Mouse (Mus musculus) hematopoietic multipotent progenitor cell, adult 10-12 weeks (in vitro differentiated cells): ENCODE measurements around the gene Gpr83. TPM values are rescaled to one million over a fixed set of nuclear protein-coding genes. Genes with fewer than 3 reads are reported as not detected.

Experiments
- polyA plus RNA-seq: library from polyadenylated mRNA; stranded (reverse); fragments of >175 nt; gene quantifications from 2 replicates; pipeline ENCODE4 v1.2.3, GENCODE M21; 2012; ENCODE audit warnings: low replicate concordance

Gpr83 gene
- 0.96 and 4.0 TPM in 2 replicates for polyA plus RNA-seq

DNA sequence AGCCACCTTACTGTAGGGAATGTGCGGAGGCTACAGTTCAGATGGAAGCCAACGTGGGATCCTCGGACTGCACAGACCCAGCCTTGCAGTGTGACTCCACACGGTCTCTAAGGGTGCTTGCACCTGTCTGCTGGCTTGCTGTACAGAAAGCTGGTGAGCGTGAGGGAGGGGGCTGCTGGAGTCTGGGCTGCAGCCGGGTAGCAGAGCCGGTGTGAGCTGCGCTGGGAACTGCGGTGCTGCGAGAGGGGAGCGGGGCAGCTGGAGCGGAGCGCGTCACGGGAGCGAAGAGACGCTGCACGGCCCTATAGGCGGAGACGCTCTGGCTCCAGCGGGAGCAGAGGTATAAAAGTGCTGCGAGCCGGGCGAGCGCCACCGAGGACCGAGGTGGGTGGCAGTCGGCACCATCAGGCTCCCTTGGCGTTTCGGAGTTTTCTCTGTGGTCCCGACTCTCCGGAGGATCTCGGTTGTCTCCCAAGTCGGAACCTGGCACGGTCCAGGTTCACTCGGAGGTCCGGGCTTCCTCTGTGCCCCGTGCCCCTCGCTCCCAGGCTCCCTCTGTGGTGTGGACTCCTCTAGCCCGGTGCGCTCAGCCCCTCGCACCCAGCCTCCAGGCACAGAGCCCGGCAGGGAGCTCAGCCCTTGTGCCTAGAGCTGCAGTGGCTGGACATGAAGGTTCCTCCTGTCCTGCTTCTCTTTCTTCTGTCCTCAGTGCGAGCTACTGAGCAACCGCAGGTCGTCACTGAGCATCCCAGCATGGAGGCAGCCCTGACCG is at the start of gene Gpr83:
Gene Gpr83 (plus strand): TSS at position 343 of the 772 bp plus-strand sequence.

GRCm38 (mm10) chr9:14903581-14904378 is 43.8 kb downstream of the Gpr83 start, which contains the start of gene Izumo1r:
TSS of gene Izumo1r (minus strand) at chr9:14903949.

Other genes starting within 250 kb of the Gpr83 start
- gene Amotl1, start 215.2 kb upstream of the Gpr83 start, polyA plus RNA-seq = 0.07 and 0.82 TPM in 2 replicates
- not detected in 2 replicates for gene Piwil4, start 119.5 kb upstream of the Gpr83 start, polyA plus RNA-seq
- gene Fut4, start 107.8 kb upstream of the Gpr83 start, polyA plus RNA-seq = 4.0 and 11.1 TPM in 2 replicates
- gene 1700012B09Rik, start 89.2 kb upstream of the Gpr83 start, polyA plus RNA-seq = not detected in 2 replicates
- gene Mre11a, start 75.6 kb upstream of the Gpr83 start, polyA plus RNA-seq = 3.5 and 5.0 TPM in 2 replicates
- 21.8 and 37.5 TPM in 2 replicates for gene Ankrd49, start 75.4 kb upstream of the Gpr83 start, polyA plus RNA-seq
- gene Izumo1r, start 43.7 kb downstream of the Gpr83 start, polyA plus RNA-seq = 37.2 and 70.3 TPM in 2 replicates
- gene Panx1, start 185.3 kb downstream of the Gpr83 start, polyA plus RNA-seq = 18.1 and 26.8 TPM in 2 replicates